Mouse (Mus musculus) cerebellum, adult 9-11 months (tissue): ENCODE data around the gene Xlr5c.
"Not testable (repeated sequence)": the region's sequence is repeated elsewhere in the genome, so short reads cannot be mapped to it uniquely, and the experiment has no call there.

ENCODE experiments used
- DNase-seq: peaks from one replicate; pipeline ENCODE4 v3.0.0; 2022

Xlr5c gene

DNA sequence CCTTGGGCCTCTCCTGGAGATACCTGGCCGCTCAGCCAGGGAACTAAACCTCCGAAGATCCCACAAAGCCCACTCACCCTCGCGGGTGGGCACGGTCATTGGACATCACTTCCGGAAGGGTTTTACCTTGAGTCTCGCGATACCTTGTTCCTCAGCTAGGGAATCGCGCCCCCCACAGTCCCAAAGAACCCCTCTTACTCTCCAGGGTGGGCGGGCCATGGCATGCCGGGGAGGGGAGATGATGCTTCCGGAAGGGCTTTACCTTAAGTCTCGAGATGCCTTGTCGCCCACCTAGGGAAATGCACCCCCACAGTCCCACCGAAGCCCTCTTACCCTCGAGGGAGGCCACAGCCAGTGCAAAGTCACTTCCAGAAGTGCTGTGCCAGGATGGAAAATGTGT lies at the start of gene Xlr5c, which contains the start of gene Xlr5a:
TSS of gene Xlr5c (minus strand) at position 101 of the 400 bp plus-strand sequence.
TSS of gene Xlr5a (minus strand) at position 101 of the 400 bp plus-strand sequence.
- DNase-seq, result not testable (repeated sequence)

- DNase-seq, result peak; percentile 80
Measured at GRCm38 (mm10) chrX:73342483-73342895, 49.7 kb upstream of the Xlr5c start, which contains the start of gene Zfp275. TSS of gene Zfp275 (plus strand) at chrX:73342621.

GRCm38 (mm10) chrX:73342068-73342467 lies 49.3 kb upstream of the Xlr5c start:
- no peak for DNase-seq

DNA sequence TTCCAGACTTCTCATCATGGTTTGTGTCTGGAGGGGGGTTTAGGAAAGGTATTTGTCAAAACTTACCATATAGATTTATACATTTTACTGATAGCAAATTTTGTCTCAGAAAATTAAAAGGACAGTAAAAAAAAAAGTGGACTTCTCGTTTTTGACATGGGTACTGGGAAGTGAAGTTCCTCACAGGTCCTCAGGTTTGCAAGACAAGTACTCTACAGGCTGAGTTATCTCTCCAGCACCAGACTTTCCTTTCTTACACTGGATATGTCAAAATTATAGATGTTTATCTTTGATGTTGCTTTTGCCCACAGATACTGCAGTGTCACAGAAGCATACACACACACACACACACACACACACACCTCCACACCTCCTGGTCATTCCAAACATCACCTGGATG lies 48.7 kb upstream of the Xlr5c start:
- no peak for DNase-seq

GRCm38 (mm10) chrX:73336740-73337139 lies 44.0 kb upstream of the Xlr5c start, which contains the start of gene Gm45015:
TSS of gene Gm45015 (minus strand) at chrX:73336840.
- DNase-seq, result no peak

DNA sequence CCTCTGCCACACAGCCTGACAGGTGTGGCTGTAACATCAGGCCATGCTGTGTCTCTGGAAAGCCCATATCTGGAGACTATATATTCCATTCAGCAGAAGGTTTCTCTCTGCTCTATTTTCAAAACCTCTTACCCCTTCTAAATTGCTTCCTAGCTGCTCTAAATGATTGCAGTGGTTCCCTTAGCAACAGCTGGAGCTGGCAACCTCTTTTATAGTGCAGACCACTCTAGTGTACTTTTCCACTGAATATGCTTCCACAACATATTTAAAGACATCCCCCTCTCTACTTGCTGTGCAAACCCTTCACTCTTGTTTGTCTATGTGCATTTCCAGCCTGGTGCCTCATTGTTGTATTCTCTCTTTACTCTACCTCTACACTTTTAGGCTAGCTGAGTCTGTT lies 40.8 kb upstream of the Xlr5c start:
- DNase-seq, result no peak

DNA sequence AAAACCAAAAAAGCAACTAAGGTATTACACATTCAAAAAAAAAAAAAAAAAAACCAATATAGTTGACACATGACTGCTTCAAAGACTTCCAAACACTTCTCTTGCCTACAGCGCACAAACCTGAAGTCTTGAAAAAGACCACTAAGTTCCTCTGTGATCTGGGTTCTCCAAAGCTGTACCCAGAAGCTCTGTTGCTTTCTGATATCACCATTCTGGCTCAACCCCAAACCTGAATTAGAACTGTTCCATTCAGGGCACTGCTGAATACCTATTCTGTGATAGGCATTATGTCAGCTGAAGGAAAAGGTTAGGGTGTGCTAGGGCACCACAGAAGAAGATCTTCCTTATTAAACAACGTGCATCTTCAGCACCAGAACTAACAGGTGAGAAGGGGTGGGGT lies 34.4 kb upstream of the Xlr5c start:
- no peak for DNase-seq

DNA sequence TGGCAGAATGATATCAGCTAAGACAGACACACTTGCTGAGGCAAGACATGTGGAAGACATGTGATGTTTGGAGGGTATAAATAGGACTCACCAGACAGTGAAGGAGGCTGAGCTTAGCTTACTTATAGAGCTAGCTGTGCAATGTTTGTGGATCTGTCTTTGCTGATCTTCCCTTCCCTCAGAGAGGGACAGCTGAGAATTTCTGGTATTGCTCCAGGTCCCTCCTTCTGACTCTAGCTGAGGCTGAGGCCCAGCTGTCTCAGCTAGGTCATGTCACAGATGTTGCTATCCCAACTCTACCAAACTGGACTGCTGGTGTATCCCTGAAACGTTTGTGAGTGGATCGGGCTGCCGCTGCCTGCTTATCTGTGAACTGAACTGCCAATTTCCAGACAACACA lies 28.3 kb upstream of the Xlr5c start:
- DNase-seq, result no peak

DNA sequence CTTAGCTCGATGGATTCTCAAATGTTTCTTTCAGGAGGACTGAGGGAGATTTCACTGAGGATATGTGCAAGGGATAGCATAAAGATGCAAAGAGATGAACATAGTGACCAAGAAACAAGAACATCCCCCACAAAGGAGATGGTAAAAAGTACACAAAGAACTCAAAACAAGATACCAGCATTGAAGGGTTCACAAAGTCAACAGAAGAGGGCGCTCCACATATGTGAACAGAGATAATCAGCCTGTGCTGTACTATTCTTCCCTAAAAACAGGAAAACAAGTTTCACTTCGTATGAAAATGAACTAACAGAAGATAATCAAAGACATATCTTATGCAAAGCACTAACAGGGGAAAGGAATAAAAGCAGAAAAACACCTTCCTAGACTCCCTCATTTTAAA lies 19.7 kb upstream of the Xlr5c start:
- DNase-seq, result peak; percentile 9

DNA sequence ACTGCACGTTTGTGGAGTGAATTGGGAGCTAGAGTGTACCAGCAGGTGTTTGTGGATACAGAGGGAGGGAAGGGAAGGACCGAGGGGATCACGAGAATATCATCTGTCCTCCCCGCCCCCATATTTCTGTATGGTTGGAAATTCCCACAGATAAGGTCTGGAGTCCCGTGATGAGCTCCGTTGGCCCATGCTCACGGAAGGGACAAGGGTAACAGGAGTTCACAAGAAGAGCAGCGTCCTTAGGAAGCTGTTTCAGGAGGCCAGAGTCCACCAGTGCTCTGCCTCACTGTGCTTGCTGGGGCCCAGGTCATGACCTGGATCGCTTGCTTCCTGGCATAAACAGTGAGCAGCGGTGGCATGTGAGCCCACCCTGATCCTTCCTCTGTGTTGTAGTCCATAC lies 3.0 kb upstream of the Xlr5c start:
- not testable (repeated sequence) for DNase-seq

DNA sequence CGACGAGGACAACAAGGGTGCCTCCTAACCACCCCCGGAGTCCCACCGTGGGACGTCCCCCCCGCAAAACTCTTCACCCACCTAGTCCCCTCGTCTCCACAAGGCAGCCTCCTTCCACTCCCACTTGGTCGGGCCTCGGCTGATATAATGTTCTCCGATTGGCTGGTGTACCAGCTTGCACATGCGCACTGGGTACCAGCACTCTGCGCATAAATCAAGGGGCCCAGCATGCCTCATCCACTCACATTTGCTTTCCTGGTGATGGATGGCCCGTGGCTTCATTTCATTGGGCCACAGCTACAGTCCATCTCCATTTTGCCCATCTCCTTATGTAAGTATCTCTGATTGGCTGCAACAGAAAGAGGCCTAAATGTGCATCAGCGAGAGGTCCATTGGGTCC lies 27.5 kb downstream of the Xlr5c start, which contains the start of gene Xlr3c:
TSS of gene Xlr3c (minus strand) at position 121 of the 400 bp plus-strand sequence.
- DNase-seq, result not testable (repeated sequence)

- DNase-seq, result not testable (repeated sequence)
Measured at GRCm38 (mm10) chrX:73262428-73262827, 30.3 kb downstream of the Xlr5c start.

- not testable (repeated sequence) for DNase-seq
Measured at GRCm38 (mm10) chrX:73242821-73243325, 49.9 kb downstream of the Xlr5c start, which contains the start of gene Xlr4c. TSS of gene Xlr4c (minus strand) at chrX:73243130.
